Comparison of ENCODE assay signal across 14 mouse cellular contexts in genomic region chr11:72983283-72983682, GRCm38 (mm10). TPM values are rescaled to one million over a fixed set of nuclear protein-coding genes. Genes with fewer than 3 reads are reported as not detected.
DNase-seq lines count a peak whose midpoint lies in the region; ATAC-seq and TF ChIP-seq lines count a peak whose summit lies in the region.
"Had no signal": no experiment of that assay in that cellular context is flagged by ENCODE, and none has a peak within 500 bp of the region (broad histone marks: within the 10 kb centered on the region; RNA-seq: fewer than 3 reads in every experiment).

No protein-coding gene starts in this region.

- H3K9me3 ChIP-seq in heart, embryonic 10.5 days: no peaks in the 10 kb centered on the region
- no peaks in the 10 kb centered on the region for H3K9me3 ChIP-seq in megakaryocyte, embryonic 14.5 days
- H3K9me3 ChIP-seq: embryonic facial prominence, embryonic 10.5 days; heart, embryonic 15.5 days; liver, embryonic 13.5 days had no signal

- ATAC-seq in megakaryocyte, adult 5-6 weeks (ENCODE audit: poor library complexity, severe bottlenecking): no peak
- ATAC-seq: forebrain, embryonic 16.5 days had no signal

- no peak overlapping the region for H3K4me3 ChIP-seq in heart, embryonic 10.5 days
- H3K4me3 ChIP-seq in megakaryocyte, embryonic 14.5 days (replicated peaks): peak overlapping the region; percentile 5
- no peak overlapping the region for H3K4me3 ChIP-seq in bone marrow, adult 2 months (replicated peaks; ENCODE audit: control insufficient read depth, low read depth, low read length)
- H3K4me3 ChIP-seq: embryonic facial prominence, embryonic 10.5 days; heart, embryonic 15.5 days; liver, embryonic 13.5 days; myocyte had no signal

- no peak for TF ChIP-seq POLR2A in bone marrow, adult 2 months (IDR thresholded peaks at IDR 0.05; ENCODE audit: borderline replicate concordance, control insufficient read depth, low read depth, low read length)

- no peak overlapping the region for H3K27ac ChIP-seq in heart, embryonic 10.5 days
- no peak overlapping the region for H3K27ac ChIP-seq in bone marrow, adult 2 months (ENCODE audit: control insufficient read depth, insufficient read depth, low read depth, low read length, poor library complexity)
- H3K27ac ChIP-seq: embryonic facial prominence, embryonic 10.5 days; heart, embryonic 15.5 days; liver, embryonic 13.5 days had no signal

- peak; percentile 56 for TF ChIP-seq CTCF in bone marrow, adult 2 months (IDR thresholded peaks at IDR 0.05; ENCODE audit: control insufficient read depth, insufficient read depth, low read length)

- 45% methylated on average over 5 of the region's 5 CpGs for WGBS in heart, embryonic 10.5 days
- WGBS in bone marrow, adult 2 months: 65% methylated on average over 5 of the region's 5 CpGs

- H3K4me1 ChIP-seq in heart, embryonic 10.5 days: peaks cover 20% of the 10 kb centered on the region
- H3K4me1 ChIP-seq in megakaryocyte, embryonic 14.5 days: peaks cover 93% of the 10 kb centered on the region
- H3K4me1 ChIP-seq in bone marrow, adult 2 months (ENCODE audit: control insufficient read depth, insufficient read depth, low read length): no peaks in the 10 kb centered on the region
- H3K4me1 ChIP-seq: embryonic facial prominence, embryonic 10.5 days had no signal

- peaks cover 4% of the 10 kb centered on the region; the same call in 1 of the 2 replicates for H3K27me3 ChIP-seq in heart, embryonic 10.5 days (ENCODE audit: insufficient read depth, poor library complexity, severe bottlenecking)
- H3K27me3 ChIP-seq in megakaryocyte, embryonic 14.5 days (replicated peaks): no peaks in the 10 kb centered on the region
- H3K27me3 ChIP-seq: heart, embryonic 15.5 days; liver, embryonic 13.5 days had no signal

- peak; percentile 38 for DNase-seq in heart, postnatal 4 days
- no peak for DNase-seq in heart, embryonic 10.5 days (ENCODE audit: low spot score)
- peak; percentile 48 for DNase-seq in thymus, postnatal 0 days (ENCODE audit: low spot score)
- DNase-seq in gastrocnemius, postnatal 4 days (ENCODE audit: low spot score in 2 of 2): no peak
- no peak for DNase-seq in frontal cortex, postnatal 25 days (ENCODE audit: low spot score in 2 of 2)
- DNase-seq: liver, embryonic 13.5 days; right cerebral cortex, adult 18-20 months had no signal

- no peaks in the 10 kb centered on the region for H3K36me3 ChIP-seq in heart, embryonic 10.5 days
- H3K36me3 ChIP-seq in megakaryocyte, embryonic 14.5 days (replicated peaks; ENCODE audit: low read length): peaks cover 100% of the 10 kb centered on the region
- H3K36me3 ChIP-seq: embryonic facial prominence, embryonic 10.5 days; heart, embryonic 15.5 days; liver, embryonic 13.5 days had no signal

RNA-seq across cellular contexts. Expression of gene P2rx1, which starts 15.6 kb away (rescaled TPM):
- total RNA-seq in heart, postnatal 4 days (2021): under 1 TPM; 0.71 to 0.77 TPM
- 2.6 and 4.8 TPM in 2 replicates for polyA plus RNA-seq in heart, embryonic 10.5 days (2016; fragmentation: Nextera tagmentation; extraction: Ambion mirVana)
- 400 TPM in 2 replicates for polyA plus RNA-seq in megakaryocyte, embryonic 14.5 days (2012; ENCODE audit: insufficient read depth, low replicate concordance)
- total RNA-seq in megakaryocyte, adult 5-6 weeks (2015): 15.8 and 16.4 TPM in 2 replicates
- total RNA-seq in megakaryocyte, adult 5-6 weeks (2017): 9.8 and 10.4 TPM in 2 replicates
- polyA plus RNA-seq in bone marrow, adult 2 months (2011; ENCODE audit: insufficient read depth, insufficient read length, low replicate concordance, missing spikeins): 19.8 and 31.7 TPM in 2 replicates
- polyA plus RNA-seq in thymus, postnatal 0 days (2015; fragmentation: Nextera tagmentation; extraction: Ambion mirVana): 61.5 and 71.4 TPM in 2 replicates
- total RNA-seq in gastrocnemius, postnatal 4 days (2021): 1 to 10 TPM; 2.3 to 3.1 TPM

RNA-seq across cellular contexts. Expression of gene Atp2a3, which starts 22.3 kb away (rescaled TPM):
- total RNA-seq in heart, postnatal 4 days (2021): 10 to 100 TPM in 1 of 2 experiments, 1 to 10 TPM in 1; 8.3 to 12.0 TPM
- polyA plus RNA-seq in heart, embryonic 10.5 days (2016; fragmentation: Nextera tagmentation; extraction: Ambion mirVana): 3.4 and 4.1 TPM in 2 replicates
- 354 and 444 TPM in 2 replicates for polyA plus RNA-seq in megakaryocyte, embryonic 14.5 days (2012; ENCODE audit: insufficient read depth, low replicate concordance)
- total RNA-seq in megakaryocyte, adult 5-6 weeks (2015): 83.5 and 92.8 TPM in 2 replicates
- total RNA-seq in megakaryocyte, adult 5-6 weeks (2017): 79.8 and 123 TPM in 2 replicates
- polyA plus RNA-seq in bone marrow, adult 2 months (2011; ENCODE audit: insufficient read depth, insufficient read length, low replicate concordance, missing spikeins): 153 and 281 TPM in 2 replicates
- polyA plus RNA-seq in thymus, postnatal 0 days (2015; fragmentation: Nextera tagmentation; extraction: Ambion mirVana): 102 and 111 TPM in 2 replicates
- 10 to 100 TPM; 19.0 to 24.8 TPM for total RNA-seq in gastrocnemius, postnatal 4 days (2021)

RNA-seq across cellular contexts. Expression of gene Camkk1, which starts 35.5 kb away (rescaled TPM):
- under 1 TPM; 0.81 to 0.97 TPM for total RNA-seq in heart, postnatal 4 days (2021)
- polyA plus RNA-seq in heart, embryonic 10.5 days (2016; fragmentation: Nextera tagmentation; extraction: Ambion mirVana): 2.2 and 3.4 TPM in 2 replicates
- polyA plus RNA-seq in megakaryocyte, embryonic 14.5 days (2012; ENCODE audit: insufficient read depth, low replicate concordance): 6.5 and 19.1 TPM in 2 replicates
- total RNA-seq in megakaryocyte, adult 5-6 weeks (2015): 0.23 and 0.51 TPM in 2 replicates
- 0.94 and 1.2 TPM in 2 replicates for total RNA-seq in megakaryocyte, adult 5-6 weeks (2017)
- polyA plus RNA-seq in bone marrow, adult 2 months (2011; ENCODE audit: insufficient read depth, insufficient read length, low replicate concordance, missing spikeins): 3.3 and 8.7 TPM in 2 replicates
- polyA plus RNA-seq in thymus, postnatal 0 days (2015; fragmentation: Nextera tagmentation; extraction: Ambion mirVana): 18.8 and 19.6 TPM in 2 replicates
- 1 to 10 TPM; 5.4 to 6.2 TPM for total RNA-seq in gastrocnemius, postnatal 4 days (2021)

Comparison
In these comparisons a context has a peak if more than half of its experiments do, and no peak if none do; other contexts are left out.
1. DNase-seq: peak in heart, postnatal 4 days (single experiment) and thymus, postnatal 0 days (single experiment); none in heart, embryonic 10.5 days (single experiment), gastrocnemius, postnatal 4 days (0 of 2) and frontal cortex, postnatal 25 days (0 of 2).
2. RNA of gene Atp2a3, which starts 22.3 kb away (polyA plus RNA-seq): 354 to 444 TPM in megakaryocyte, embryonic 14.5 days, 153 to 281 TPM in bone marrow, adult 2 months and 102 to 111 TPM in thymus, postnatal 0 days; 3.4 to 4.1 TPM in heart, embryonic 10.5 days; every median in the first group is over 10 times any median in the second.